Mouse (Mus musculus) forebrain, embryonic 11.5 days (tissue): ENCODE results near the gene Gm20388. TPM values are rescaled to one million over a fixed set of nuclear protein-coding genes. Genes with fewer than 3 reads are reported as not detected.

ENCODE experiments used
- ATAC-seq: fragments of 200-750 bp; cut with Nextera tagmentation; replicated peaks from 2 replicates; pipeline ENCODE4 v1.8.0; 2017; ENCODE audit warnings: moderate TSS enrichment; ENCODE audit not compliant: low FRiP score
- DNase-seq: peaks from one replicate; pipeline ENCODE4 v3.0.0-alpha.2; 2017; ENCODE audit warnings: low spot score
- H3K27ac ChIP-seq: fragments of 300-500 bp; sonication (generic); 2 replicates; pipeline ENCODE4 v1.5.1; 2014; ENCODE audit warnings: low read depth, low read length
- H3K27me3 ChIP-seq: fragments of 300-500 bp; sonication (generic); 2 replicates; pipeline ENCODE4 v1.6.1; 2014; ENCODE audit warnings: mild to moderate bottlenecking, low read length, mixed read lengths; ENCODE audit not compliant: control insufficient read depth, insufficient read depth
- H3K36me3 ChIP-seq: fragments of 300-500 bp; sonication (generic); 2 replicates; pipeline ENCODE4 v1.6.1; 2014; ENCODE audit warnings: mild to moderate bottlenecking, low read length, moderate library complexity, mixed read lengths; ENCODE audit not compliant: control insufficient read depth, insufficient read depth
- H3K4me1 ChIP-seq: fragments of 300-500 bp; sonication (generic); replicated peaks from 2 replicates; pipeline ENCODE4 v1.6.1; 2014; ENCODE audit warnings: low read length, mixed read lengths; ENCODE audit not compliant: control insufficient read depth, insufficient read depth
- H3K4me2 ChIP-seq: fragments of 300-500 bp; sonication (generic); 2 replicates; pipeline ENCODE4 v1.6.1; 2014; ENCODE audit warnings: low read depth, mild to moderate bottlenecking, low read length, moderate library complexity, mixed read lengths; ENCODE audit not compliant: severe bottlenecking
- H3K4me3 ChIP-seq: fragments of 300-500 bp; sonication (generic); 2 replicates; pipeline ENCODE4 v1.5.1; 2014; ENCODE audit warnings: low read depth, low read length
- H3K9ac ChIP-seq: fragments of 300-500 bp; sonication (generic); 2 replicates; pipeline ENCODE4 v1.6.1; 2014; ENCODE audit warnings: low read length
- H3K9me3 ChIP-seq: fragments of 300-500 bp; sonication (generic); 2 replicates; pipeline ENCODE4 v1.6.1; 2016; ENCODE audit warnings: low read length, mixed read lengths; ENCODE audit not compliant: control insufficient read depth
- WGBS: fragments of 180-500 bp; shearing (Covaris S2); extraction: QIAGEN DNeasy Blood & Tissue Kit; methylation state at CpG from one replicate; pipeline ENCODE4 v1.1.7; 2014; 5-methylcytosine and 5-hydroxymethylcytosine counted together
- polyA plus RNA-seq: library from polyadenylated mRNA; unstranded; fragments of >200 nt; fragmentation: Nextera tagmentation; extraction: Ambion mirVana; gene quantifications from 2 replicates; pipeline ENCODE4 v1.2.1, GENCODE M21; 2014

Gm20388 gene
- polyA plus RNA-seq, 1 experiment from 2014 or later = not detected

DNA sequence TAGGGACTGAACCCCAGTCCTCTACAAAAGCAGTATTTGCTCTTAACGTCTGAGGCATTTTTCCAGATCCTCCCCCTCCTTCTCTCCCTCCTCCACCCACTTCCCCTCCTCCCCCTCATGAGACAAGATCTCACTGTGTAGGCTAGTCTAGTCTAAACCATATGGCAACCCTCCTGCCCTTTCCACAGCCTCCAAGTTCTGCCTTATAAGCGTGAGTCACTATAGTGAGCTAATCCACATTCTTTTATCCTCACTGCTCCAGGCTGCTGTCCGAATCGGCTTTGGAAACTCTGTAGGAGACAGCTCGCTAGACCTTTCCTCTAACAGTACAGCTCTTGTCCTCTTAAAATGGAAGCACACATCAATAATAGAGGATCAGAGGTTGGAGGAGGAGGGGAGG, 3956.3 kb downstream of the Gm20388 start:
- no peak overlapping the region for H3K27ac ChIP-seq
- no peaks in the 10 kb centered on the region for H3K27me3 ChIP-seq
- H3K9me3 ChIP-seq = no peaks in the 10 kb centered on the region
- H3K4me3 ChIP-seq = no peak overlapping the region
- 0 out of 2 replicates have a peak, but pooled peaks cover 2% of the 10 kb centered on the region for H3K4me1 ChIP-seq
- no peak overlapping the region for H3K4me2 ChIP-seq
- H3K9ac ChIP-seq = no peak overlapping the region
- DNase-seq = no peak
- WGBS = 21% methylated on average over 5 of the region's 5 CpGs
- no peak for ATAC-seq
- H3K36me3 ChIP-seq = no peaks in the 10 kb centered on the region

DNA sequence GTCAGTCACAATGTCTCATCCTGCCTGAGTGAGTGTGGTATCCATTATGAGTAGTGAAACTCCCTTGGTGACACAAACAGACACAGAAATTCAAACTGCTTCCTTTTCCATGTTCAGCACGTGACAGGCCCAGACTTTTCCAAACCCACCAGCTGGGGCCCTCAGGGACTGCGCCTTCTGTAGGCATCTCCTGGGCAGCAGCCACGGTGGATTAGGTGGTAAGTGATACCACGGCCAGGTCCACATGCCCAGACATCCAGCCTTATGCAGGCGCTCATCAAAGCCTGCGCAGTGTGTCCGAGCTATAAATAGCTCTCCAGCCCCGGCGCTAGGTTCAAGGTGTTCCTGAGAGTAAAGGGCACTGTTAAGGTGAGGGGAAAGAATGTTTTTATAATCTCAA, 3961.4 kb downstream of the Gm20388 start:
- Histone ChIP-seq H3K4me2 (no peak overlapping the region), H3K27ac (no peak overlapping the region), H3K36me3 (no peaks in the 10 kb centered on the region), H3K4me3 (no peak overlapping the region), H3K9me3 (no peaks in the 10 kb centered on the region), H3K27me3 (no peaks in the 10 kb centered on the region), H3K4me1 (no peaks in the 10 kb centered on the region), H3K9ac (no peak overlapping the region)
- ATAC-seq = no peak
- DNase-seq = no peak
- WGBS = 81% methylated on average over 9 of the region's 9 CpGs

DNA sequence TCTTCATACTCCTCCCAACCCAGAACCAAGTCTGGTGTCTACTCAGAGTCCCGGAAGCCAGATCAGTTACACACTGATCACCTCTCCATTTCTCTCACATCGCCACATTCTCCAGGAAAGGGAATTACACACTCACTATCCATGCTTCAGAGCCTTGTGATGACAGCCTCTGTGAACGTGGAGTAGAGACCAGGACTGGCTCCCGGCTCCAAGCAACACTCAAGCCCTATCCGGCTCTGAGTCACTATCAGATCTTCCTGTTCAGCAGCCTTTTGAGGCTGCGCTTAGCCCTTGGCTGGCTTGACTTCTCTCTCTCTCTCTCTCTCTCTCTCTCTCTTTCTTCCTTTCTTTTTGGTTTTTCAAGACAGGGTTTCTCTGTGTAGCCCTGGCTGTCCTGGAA, 3962.7 kb downstream of the Gm20388 start:
- Histone ChIP-seq H3K9me3 (no peaks in the 10 kb centered on the region), H3K9ac (no peak overlapping the region), H3K4me1 (no peaks in the 10 kb centered on the region), H3K27me3 (no peaks in the 10 kb centered on the region), H3K27ac (no peak overlapping the region), H3K4me2 (no peak overlapping the region), H3K4me3 (no peak overlapping the region), H3K36me3 (no peaks in the 10 kb centered on the region)
- WGBS = 86% methylated on average over 6 of the region's 6 CpGs
- no peak for ATAC-seq
- DNase-seq = no peak

DNA sequence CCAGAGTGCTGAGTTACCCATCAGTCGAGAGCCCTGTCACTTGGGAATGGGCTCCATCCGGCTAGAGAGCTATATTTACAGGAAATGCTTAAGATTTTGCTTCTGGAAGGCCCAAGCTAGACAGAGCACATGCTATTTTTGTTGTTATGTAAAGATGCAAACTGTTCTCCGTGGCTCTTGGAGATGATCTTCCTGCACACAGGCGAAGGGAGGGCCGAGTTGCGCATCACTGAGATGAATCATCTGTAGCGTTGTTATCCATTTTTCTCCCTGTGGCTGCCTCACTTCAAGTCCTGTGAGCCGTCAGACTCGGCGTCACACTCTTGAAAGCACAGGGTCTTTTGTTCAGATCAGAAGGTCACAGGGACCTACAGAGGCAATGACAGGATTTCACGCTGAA, 3963.7 kb downstream of the Gm20388 start:
- no peak overlapping the region for H3K27ac ChIP-seq
- H3K9ac ChIP-seq = no peak overlapping the region
- H3K9me3 ChIP-seq = no peaks in the 10 kb centered on the region
- no peaks in the 10 kb centered on the region for H3K27me3 ChIP-seq
- WGBS = 85% methylated on average over 11 of the region's 11 CpGs
- H3K36me3 ChIP-seq = no peaks in the 10 kb centered on the region
- no peak overlapping the region for H3K4me2 ChIP-seq
- H3K4me1 ChIP-seq = no peaks in the 10 kb centered on the region
- DNase-seq = no peak
- no peak overlapping the region for H3K4me3 ChIP-seq
- no peak for ATAC-seq

DNA sequence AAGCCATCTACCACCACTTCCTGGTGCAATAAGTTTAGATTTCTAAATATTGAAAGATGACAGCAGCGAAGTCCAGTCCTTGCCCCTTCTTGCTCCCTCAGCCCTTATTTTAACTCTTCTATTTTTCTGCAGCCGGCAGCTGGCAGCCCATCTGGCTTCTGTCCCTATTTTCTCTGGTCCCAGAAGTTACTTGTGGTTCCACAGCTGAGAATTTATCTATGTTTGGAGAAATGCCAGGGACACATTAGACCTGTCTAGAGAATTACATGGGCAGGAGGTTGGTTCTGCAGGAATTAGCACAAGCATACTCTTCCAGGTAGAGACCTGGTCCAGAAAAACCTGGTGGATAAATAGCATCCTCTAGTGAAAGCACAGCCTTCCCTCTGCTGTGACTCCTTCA, 3967.2 kb downstream of the Gm20388 start:
- Histone ChIP-seq H3K36me3 (no peaks in the 10 kb centered on the region), H3K4me3 (no peak overlapping the region), H3K9ac (no peak overlapping the region), H3K4me1 (no peaks in the 10 kb centered on the region), H3K27me3 (no peaks in the 10 kb centered on the region), H3K9me3 (no peaks in the 10 kb centered on the region), H3K27ac (no peak overlapping the region), H3K4me2 (no peak overlapping the region)
- no peak for ATAC-seq
- no peak for DNase-seq
- WGBS = 85% methylated on average over 2 of the region's 2 CpGs

DNA sequence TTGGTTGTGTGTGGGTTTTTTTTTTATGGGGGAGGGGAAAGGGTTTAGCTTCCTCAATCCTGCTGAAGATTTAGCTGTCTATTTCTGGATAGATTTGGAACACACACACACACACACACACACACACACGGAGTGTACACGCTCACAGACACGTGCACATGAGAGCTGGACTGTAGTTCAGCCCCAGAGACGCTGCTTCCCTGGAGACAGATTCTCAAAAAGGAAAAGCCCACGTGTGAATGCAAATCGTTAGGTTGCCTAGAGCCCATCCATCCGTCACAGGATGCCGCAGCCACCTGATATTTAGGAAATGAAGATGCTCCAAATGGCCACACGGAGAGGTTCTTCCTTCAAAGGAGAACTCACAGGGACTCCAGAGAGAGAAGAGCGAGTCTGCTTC, 3969.6 kb downstream of the Gm20388 start:
- Histone ChIP-seq H3K27ac (no peak overlapping the region), H3K36me3 (no peaks in the 10 kb centered on the region), H3K4me3 (no peak overlapping the region), H3K27me3 (no peaks in the 10 kb centered on the region), H3K9ac (no peak overlapping the region), H3K4me2 (no peak overlapping the region), H3K4me1 (no peaks in the 10 kb centered on the region), H3K9me3 (no peaks in the 10 kb centered on the region)
- no peak for DNase-seq
- no peak for ATAC-seq
- WGBS = 73% methylated on average over 10 of the region's 10 CpGs

DNA sequence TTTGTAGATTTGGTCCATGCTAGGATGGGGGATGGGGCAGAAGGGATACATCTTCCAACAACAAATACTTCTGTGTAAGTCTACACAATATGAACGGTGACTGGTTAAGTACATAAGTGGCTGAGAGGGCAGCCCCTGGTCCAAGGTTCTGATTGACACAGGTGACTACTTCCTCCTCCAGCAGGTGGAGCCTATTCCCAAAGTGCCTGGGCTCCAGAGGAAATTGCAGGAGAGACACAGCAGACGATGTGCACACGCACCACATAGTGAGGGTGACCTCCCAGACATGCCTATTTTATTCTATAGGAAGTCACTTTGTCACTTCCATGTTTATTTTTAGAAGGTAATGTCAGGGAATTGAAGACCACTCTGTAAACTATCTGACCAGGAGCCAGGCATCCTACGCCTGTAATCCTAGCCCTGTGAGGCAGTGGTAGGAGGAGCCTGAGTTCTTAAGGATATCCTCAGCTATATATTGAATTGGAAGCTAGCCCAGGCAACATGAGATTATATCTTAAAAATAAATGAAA, 3970.2 kb downstream of the Gm20388 start:
- no peak overlapping the region for H3K4me2 ChIP-seq
- H3K36me3 ChIP-seq = no peaks in the 10 kb centered on the region
- H3K4me1 ChIP-seq = no peaks in the 10 kb centered on the region
- H3K27me3 ChIP-seq = no peaks in the 10 kb centered on the region
- H3K27ac ChIP-seq = no peak overlapping the region
- no peak overlapping the region for H3K4me3 ChIP-seq
- no peaks in the 10 kb centered on the region for H3K9me3 ChIP-seq
- no peak for DNase-seq
- H3K9ac ChIP-seq = no peak overlapping the region
- ATAC-seq = no peak
- WGBS = 52% methylated on average over 4 of the region's 4 CpGs

DNA sequence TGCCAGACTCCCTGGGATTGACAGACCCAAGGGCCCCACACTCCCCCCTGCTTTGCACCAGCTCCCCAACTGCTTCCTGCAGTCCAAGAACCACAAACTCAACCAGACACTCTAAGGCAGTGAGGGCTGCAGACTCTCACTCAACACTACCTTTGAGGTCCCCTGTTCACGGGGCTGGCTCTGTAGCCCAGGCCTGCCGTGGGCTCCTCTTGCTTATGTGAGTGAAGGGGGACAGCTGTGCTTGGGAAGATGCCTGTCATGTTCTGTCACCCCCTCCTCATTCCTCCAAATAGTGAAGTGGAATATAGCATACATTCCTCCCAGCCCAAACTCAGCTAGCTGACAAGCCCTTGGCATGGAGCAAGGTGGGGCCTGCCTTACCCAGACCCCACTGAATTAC, 3971.8 kb downstream of the Gm20388 start:
- H3K27me3 ChIP-seq = no peaks in the 10 kb centered on the region

DNA sequence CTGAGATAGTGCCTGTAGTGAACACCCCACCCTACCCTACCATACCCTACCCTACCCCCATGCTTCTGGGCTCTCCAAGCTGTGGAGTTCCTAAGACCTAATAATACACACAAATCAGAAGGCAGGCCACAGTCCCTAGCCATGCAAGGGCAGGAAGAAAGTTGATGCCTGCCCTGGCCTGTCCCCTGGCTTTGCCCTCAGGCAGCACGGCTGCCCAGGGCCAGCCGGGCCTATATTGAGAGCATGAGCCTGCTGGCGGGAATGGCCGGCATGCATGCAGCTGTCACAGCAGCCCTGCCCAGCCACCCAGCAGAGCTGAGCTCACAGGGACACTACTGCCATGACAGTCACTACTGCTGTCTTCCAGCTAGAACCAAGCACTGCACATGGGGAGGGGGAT, 3972.5 kb downstream of the Gm20388 start:
- no peak for DNase-seq
- Histone ChIP-seq H3K4me3 (no peak overlapping the region), H3K27ac (no peak overlapping the region), H3K4me2 (no peak overlapping the region), H3K9ac (no peak overlapping the region), H3K4me1 (no peaks in the 10 kb centered on the region), H3K9me3 (no peaks in the 10 kb centered on the region), H3K36me3 (no peaks in the 10 kb centered on the region), H3K27me3 (no peaks in the 10 kb centered on the region)
- ATAC-seq = no peak
- WGBS = 71% methylated on average over 4 of the region's 4 CpGs

More for the DNA sequence above, 3971.8 kb downstream of the Gm20388 start:
- DNase-seq (no peak), ATAC-seq (no peak)
- 84% methylated on average over 2 of the region's 2 CpGs for WGBS
- no peaks in the 10 kb centered on the region for H3K4me1 ChIP-seq
- no peaks in the 10 kb centered on the region for H3K9me3 ChIP-seq
- no peak overlapping the region for H3K4me3 ChIP-seq
- H3K36me3 ChIP-seq = no peaks in the 10 kb centered on the region
- H3K9ac ChIP-seq = no peak overlapping the region
- no peak overlapping the region for H3K4me2 ChIP-seq
- no peak overlapping the region for H3K27ac ChIP-seq
